Mouse (Mus musculus) cerebellum, adult 8-10 months (tissue): ENCODE measurements around the gene C1qa.
A peak's percentile ranks its signal among the peaks of the same experiment; 100 is the strongest.

ENCODE experiments used
- DNase-seq: peaks from one replicate; pipeline ENCODE4 v3.0.0; 2022

C1qa gene

DNA sequence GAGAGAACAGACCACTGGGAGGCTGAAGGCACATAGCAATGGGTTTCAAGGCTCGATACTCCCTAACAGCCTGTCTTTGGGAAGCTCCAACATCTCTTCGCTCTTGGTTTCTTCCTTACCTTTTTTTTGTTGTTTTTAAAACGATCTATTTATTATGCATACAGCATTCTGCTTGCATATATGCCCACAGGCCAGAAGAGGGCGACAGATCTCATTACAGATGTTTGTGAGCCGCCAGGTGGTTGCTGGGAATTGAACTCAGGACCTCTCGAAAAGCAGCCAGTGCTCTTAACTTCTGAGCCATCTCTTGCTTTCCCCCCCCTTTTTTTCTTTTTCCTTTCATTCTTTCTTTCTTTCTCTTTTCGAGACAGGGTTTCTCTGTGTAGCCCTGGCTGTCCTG is 551 bp upstream of the C1qa start:
- no peak for DNase-seq

DNA sequence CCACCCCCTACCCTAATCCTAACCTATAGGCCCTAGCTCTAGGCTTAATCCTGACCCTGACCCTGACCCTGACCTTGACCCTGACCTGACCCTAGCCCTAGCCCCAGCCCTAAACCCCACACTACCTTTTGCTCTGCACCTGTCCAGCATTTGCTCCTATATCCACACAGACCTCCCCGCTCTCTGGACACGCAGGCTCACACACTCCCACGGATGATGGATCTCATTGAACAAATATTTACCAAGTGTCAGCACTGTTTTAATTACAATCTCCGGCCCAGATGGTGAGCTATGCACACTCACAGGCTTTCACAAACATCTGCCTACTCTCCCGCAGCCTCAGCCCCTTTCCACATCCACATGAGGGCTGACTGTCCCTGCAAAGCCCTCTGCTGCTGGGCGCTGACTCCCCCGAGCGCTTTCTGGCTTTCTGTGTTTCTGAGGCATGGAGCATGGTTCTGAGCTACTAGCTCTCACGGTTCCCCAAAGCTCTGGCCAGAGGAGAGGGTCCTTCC is 462 bp downstream of the C1qa start:
- no peak for DNase-seq

DNA sequence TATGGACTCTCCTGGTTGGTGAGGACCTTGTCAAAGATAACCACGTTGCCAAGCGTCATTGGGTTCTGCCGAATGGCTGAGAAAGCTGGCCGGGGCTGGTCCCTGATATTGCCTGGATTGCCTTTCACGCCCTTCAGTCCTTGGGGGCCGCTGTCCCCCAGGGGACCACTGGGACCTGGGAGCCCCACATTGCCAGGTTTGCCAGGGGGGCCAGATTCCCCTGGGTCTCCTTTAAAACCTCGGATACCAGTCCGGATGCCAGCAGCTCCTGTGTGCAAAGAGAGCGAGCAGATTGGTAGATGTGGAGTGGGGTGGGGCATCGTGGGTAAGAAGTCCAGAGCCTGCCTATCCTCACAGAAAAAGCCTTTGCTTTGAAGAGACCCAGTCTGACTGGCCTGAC is 2.1 kb downstream of the C1qa start:
- DNase-seq = no peak

DNA sequence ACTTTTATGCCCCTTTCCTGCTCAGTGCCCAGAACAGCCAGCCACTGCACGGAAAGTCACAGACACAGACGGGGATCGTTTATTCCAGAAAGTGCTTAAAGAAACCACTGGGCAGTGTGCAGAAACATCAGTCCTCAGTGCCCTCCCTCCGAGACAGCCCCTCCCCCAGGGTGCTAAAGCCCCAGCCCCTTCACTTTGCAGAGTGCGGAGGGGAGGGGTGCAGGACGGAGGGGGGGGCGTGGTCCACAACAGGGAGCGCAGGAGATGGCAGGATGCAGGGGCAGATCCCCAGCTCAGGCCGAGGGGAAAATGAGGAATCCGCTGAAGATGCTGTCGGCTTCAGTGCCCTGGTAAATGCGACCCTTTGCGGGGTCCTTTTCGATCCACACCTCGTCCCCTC is 2.7 kb downstream of the C1qa start:
- DNase-seq = no peak

DNA sequence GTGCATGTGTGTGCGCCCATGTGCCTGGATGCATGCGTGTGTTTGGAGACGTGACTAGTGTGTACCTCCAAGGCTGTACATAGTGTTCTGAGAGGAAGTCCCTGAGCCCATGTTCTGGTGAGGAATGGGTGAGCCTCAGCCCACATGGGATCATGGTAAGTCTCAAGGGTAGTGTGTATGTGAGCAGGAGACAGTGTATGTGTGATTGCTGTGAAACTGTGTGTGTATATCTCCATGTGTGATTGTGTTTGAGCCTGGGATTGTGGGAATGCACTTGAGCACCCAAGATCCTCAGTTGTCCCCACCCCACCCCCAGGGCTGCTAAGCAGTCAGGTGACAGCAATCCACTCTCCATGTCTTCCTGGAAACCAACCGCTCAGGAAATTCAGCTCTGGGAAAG is 3.8 kb downstream of the C1qa start:
- no peak for DNase-seq

GRCm38 (mm10) chr4:136893691-136894543 is 4.7 kb downstream of the C1qa start:
- DNase-seq = peak; percentile 42

- DNase-seq = no peak
These were observed 5.8 kb downstream of the C1qa start, which contains the start of gene C1qc for GRCm38 (mm10) chr4:136892811-136893210. Gene C1qc (minus strand): TSS chr4:136893065.

DNA sequence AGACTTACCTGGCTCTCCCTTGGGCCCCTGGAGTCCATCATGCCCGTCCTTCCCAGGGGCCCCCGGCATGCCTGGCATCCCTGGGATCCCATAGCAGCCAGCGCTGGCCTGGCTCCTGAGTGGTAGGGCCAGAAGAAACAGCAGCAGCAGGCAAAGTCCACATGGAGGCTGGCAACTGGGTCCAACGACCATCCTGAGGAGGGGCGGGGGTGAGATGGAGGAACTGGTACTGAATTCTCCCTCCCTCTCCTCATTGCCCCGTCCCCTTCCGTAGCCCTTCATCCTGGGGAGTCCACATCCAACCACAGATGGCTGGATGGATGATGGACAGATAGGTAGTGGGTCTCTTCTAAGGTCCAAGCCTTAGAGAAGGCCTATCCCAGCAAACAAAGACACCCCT is 6.2 kb downstream of the C1qa start:
- DNase-seq = no peak

GRCm38 (mm10) chr4:136891115-136891514 is 7.5 kb downstream of the C1qa start:
- no peak for DNase-seq

- DNase-seq = no peak
These were observed 8.6 kb downstream of the C1qa start for GRCm38 (mm10) chr4:136889981-136890380.

GRCm38 (mm10) chr4:136887714-136888113 is 10.9 kb downstream of the C1qa start:
- no peak for DNase-seq

- no peak for DNase-seq
These were observed 12.5 kb downstream of the C1qa start, which contains the start of gene C1qb for GRCm38 (mm10) chr4:136886101-136886500. Gene C1qb (minus strand): TSS chr4:136886187.

DNA sequence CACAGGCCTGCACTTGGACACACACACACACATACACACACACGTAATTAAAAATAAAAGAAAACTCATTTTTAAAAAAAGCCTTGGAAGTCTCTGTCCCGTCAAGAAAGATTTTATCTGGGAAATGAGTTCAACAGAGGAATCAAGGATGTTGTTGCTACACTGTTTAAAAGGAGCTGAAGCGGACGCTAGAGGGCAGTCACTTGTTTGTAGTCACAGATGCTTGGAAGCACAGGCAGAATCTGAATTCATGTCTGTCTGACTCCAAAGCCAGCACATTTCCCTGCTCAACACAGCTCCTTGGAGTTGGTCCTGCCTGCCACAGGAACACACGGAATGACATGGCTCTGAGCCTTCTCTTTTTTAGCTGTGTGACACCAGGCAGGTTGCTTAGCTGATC is 20.0 kb downstream of the C1qa start:
- DNase-seq = peak; percentile 18

- no peak for DNase-seq
These were observed 20.4 kb downstream of the C1qa start for GRCm38 (mm10) chr4:136878171-136878570.

- peak; percentile 33 for DNase-seq
These were observed 21.6 kb downstream of the C1qa start for GRCm38 (mm10) chr4:136876971-136877370.

DNA sequence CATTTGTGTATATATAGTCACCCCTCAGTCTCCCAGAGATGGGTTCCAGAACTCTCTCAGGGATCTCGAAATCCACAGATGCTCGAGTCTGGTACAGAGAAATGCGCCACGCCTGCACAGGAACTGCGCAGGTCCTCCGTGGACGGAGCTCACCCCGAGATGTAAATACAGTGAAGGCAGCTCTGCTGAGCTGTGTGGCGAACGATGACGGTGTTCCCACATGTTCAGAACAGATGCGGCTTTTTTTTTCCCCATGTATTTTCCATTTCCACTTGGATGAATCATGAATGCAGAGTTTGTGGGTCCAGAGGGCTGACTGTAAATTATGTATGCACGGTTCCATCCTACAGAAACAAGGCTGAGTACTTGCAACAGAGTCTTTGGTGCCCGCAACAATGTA is 23.6 kb downstream of the C1qa start:
- DNase-seq = no peak

DNA sequence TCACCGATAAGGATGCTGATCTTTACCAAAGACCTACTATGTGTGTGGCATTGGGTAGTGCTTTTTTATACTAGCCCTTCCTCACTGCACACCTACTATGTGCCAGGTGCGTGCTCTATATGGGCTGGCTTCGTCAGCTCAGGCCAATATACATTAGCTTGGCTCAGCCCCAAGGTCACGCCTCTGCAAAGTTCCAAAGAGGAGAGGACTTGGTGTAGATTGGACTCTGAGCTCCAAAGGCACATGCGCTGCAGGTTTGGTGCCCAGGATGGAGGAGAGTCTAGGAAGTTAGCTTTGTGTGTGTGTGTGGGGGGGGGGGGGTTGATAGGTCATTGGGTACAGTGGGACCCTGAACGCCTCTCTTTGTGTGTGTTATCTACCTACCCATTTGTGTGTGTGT is 30.2 kb downstream of the C1qa start:
- DNase-seq = no peak

DNA sequence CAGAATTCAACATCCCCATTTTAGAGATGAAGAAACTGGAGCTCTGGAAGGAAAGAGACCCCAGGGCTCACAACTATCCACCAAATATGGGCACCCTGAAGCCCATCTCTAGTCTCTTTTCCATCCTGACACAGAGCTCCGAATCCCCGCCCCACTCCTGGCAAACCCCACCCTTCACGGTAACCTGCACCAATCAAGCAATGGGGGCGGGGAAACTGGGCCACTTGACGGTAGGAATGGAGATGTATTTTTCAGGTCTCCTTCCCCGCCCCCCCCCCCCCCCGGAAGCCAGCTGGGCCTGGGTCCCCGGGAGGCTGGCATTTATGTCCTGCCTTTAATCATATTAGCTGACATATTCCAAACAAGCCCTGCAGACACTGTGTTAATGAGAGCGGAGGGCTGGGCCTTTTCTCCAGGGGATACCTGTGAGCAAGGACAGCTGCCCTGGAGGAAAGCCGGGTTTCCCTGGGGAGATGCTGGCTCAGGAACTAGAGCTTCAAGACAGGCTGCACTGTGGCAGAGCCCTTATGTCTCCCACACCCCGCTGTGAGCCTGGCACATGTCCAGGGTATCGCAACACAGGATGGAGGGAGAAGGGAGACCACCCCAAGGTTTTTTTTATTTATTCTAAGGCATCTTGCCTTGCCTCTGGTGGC is 30.8 kb downstream of the C1qa start:
- DNase-seq = peak; percentile 14

- no peak for DNase-seq
These were observed 33.1 kb downstream of the C1qa start for GRCm38 (mm10) chr4:136865531-136865930.

DNA sequence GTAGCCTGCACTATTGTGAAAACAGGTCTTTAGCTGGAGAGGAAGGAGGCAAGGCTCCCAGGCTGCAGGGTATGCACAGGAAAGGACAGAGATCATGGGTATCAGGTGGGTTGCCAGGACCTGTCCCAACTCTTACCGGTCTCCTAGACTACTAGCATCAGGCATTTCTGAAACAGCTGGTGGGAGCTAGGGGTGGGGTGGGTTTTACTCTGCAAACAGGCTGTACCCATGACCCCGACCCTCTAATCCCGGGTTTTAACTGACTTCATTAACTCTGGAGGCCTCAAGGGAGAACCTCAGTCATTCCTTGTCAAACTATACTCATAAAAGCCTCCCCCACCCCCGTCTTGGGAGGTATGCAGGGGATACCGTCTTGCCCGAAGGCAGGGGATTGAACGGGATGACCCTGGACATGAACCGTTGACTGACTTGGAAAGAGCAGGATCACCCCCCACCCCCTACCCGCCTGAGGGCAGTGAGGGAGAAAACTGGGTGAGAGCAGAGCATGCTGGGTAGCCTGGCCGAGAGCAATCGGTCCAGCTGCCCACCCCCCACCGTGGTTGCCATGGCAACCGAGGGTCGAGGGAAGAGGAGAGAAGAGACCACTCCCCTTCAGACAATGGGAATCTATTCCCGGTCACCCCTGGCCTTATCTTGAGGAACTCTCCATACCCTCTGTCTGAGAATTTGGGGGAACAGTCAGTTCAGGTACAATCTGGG is 33.7 kb downstream of the C1qa start:
- DNase-seq = no peak

DNA sequence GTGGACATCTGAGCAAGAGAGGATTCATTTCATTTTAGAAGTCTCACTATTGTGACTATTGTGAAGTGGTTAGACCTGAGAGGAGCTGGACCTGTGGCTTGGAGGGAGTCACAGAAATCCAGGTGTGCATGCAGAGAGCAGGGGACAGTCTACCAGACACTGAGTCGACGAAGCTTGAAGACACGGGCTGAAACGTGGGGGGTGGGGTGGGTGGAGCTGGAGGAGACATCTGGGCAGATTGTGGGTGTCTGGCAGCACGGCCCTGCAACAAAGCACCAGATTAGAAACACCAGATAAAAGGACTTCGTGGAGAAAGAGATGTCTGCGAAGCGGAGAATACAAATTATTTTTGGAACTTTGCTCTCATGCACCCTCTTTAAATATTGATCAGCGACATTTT is 35.1 kb downstream of the C1qa start:
- no peak for DNase-seq

GRCm38 (mm10) chr4:136862411-136862810 is 36.2 kb downstream of the C1qa start:
- no peak for DNase-seq

- no peak for DNase-seq
These were observed 36.8 kb downstream of the C1qa start for GRCm38 (mm10) chr4:136861806-136862205.
